Mouse (Mus musculus): ENCODE measurements around the gene Fam32a.

Fam32a gene

GRCm38 (mm10) chr8:72219541-72220363, at the start of gene Fam32a:
TSS of gene Fam32a (plus strand) at chr8:72219730.
- DNase-seq (ENCODE audit: low read depth), result peak; percentile 99

GRCm38 (mm10) chr8:72177346-72177925, 42.1 kb upstream of the Fam32a start:
- DNase-seq (ENCODE audit: low read depth), result peak; percentile 86

GRCm38 (mm10) chr8:72183554-72184202, 35.9 kb upstream of the Fam32a start:
- no peak for DNase-seq (ENCODE audit: low read depth)

- DNase-seq (ENCODE audit: low read depth), result peak; percentile 48
These were observed 31.7 kb upstream of the Fam32a start for GRCm38 (mm10) chr8:72187793-72188331.

GRCm38 (mm10) chr8:72189417-72190214, 29.9 kb upstream of the Fam32a start, which contains the start of gene Hsh2d:
TSS of gene Hsh2d (plus strand) at chr8:72189638.
- peak; percentile 81 for DNase-seq (ENCODE audit: low read depth)

GRCm38 (mm10) chr8:72190215-72190539, 29.4 kb upstream of the Fam32a start:
- no peak for DNase-seq (ENCODE audit: low read depth)

GRCm38 (mm10) chr8:72192065-72192464, 27.5 kb upstream of the Fam32a start:
- DNase-seq (ENCODE audit: low read depth), result no peak

- DNase-seq (ENCODE audit: low read depth), result no peak
These were observed 21.5 kb upstream of the Fam32a start for GRCm38 (mm10) chr8:72197997-72198396.

- DNase-seq (ENCODE audit: low read depth), result no peak
These were observed 10.9 kb upstream of the Fam32a start for GRCm38 (mm10) chr8:72208582-72208981.

- no peak for DNase-seq (ENCODE audit: low read depth)
These were observed 9.3 kb upstream of the Fam32a start for GRCm38 (mm10) chr8:72210222-72210621.

- DNase-seq (ENCODE audit: low read depth), result no peak
These were observed 8.8 kb upstream of the Fam32a start for GRCm38 (mm10) chr8:72210710-72211109.

GRCm38 (mm10) chr8:72211846-72212245, 7.7 kb upstream of the Fam32a start:
- no peak for DNase-seq (ENCODE audit: low read depth)

GRCm38 (mm10) chr8:72212751-72213150, 6.8 kb upstream of the Fam32a start, which contains the start of gene Cib3:
TSS of gene Cib3 (minus strand) at chr8:72212837.
- DNase-seq (ENCODE audit: low read depth), result no peak

- no peak for DNase-seq (ENCODE audit: low read depth)
These were observed 6.0 kb upstream of the Fam32a start, which contains the start of gene Gm11034 for GRCm38 (mm10) chr8:72213536-72213935. TSS of gene Gm11034 (minus strand) at chr8:72213636.

- DNase-seq (ENCODE audit: low read depth), result peak; percentile 52
These were observed 4.5 kb upstream of the Fam32a start for GRCm38 (mm10) chr8:72215060-72215459.

- no peak for DNase-seq (ENCODE audit: low read depth)
These were observed 3.7 kb upstream of the Fam32a start for GRCm38 (mm10) chr8:72215871-72216270.

GRCm38 (mm10) chr8:72218781-72219540, 569 bp upstream of the Fam32a start:
- no peak for DNase-seq (ENCODE audit: low read depth)

GRCm38 (mm10) chr8:72220758-72221157, 1.2 kb downstream of the Fam32a start:
- peak; percentile 47 for DNase-seq (ENCODE audit: low read depth)

- DNase-seq (ENCODE audit: low read depth), result no peak
These were observed 3.1 kb downstream of the Fam32a start for GRCm38 (mm10) chr8:72222656-72223055.

GRCm38 (mm10) chr8:72239499-72240402, 20.2 kb downstream of the Fam32a start, which contains the start of gene Ap1m1:
TSS of gene Ap1m1 (plus strand) at chr8:72240018.
- DNase-seq (ENCODE audit: low read depth), result peak; percentile 99
